Mouse (Mus musculus) olfactory bulb, adult 2 months (tissue): ENCODE measurements around the gene Gm11032.
"Not testable (repeated sequence)": the region's sequence is repeated elsewhere in the genome, so short reads cannot be mapped to it uniquely, and the experiment has no call there.

Experiments
- CTCF ChIP-seq: fragments of 200-500 bp; IDR thresholded peaks from 2 replicates; pipeline ENCODE4 v1.5.1; 2012; ENCODE audit warnings: low read depth, mild to moderate bottlenecking, low read length, moderate library complexity; ENCODE audit not compliant: insufficient read depth
- POLR2A ChIP-seq: fragments of 200-500 bp; IDR thresholded peaks from 2 replicates; pipeline ENCODE4 v1.6.1; 2012; ENCODE audit warnings: mild to moderate bottlenecking, low read depth, low read length, moderate library complexity; ENCODE audit not compliant: insufficient read depth

- TF ChIP-seq POLR2A, CTCF: not testable (repeated sequence)
Measured at GRCm38 (mm10) chr11:4645180-4645579, 25.3 kb downstream of the Gm11032 start.
